In genomic region chr14:57730527-57730926, GRCm38 (mm10) we compare ENCODE assay signal across 7 mouse cellular contexts. TPM values are rescaled to one million over a fixed set of nuclear protein-coding genes. Genes with fewer than 3 reads are reported as not detected.
DNase-seq lines count a peak whose midpoint lies in the region; ATAC-seq lines count a peak whose summit lies in the region.

No protein-coding gene starts in this region.

- H3K9me3 ChIP-seq in midbrain, embryonic 15.5 days: no peaks in the 10 kb centered on the region
- H3K9me3 ChIP-seq in midbrain, embryonic 11.5 days (ENCODE audit: control insufficient read depth, low read length): no peaks in the 10 kb centered on the region

- H3K4me2 ChIP-seq in midbrain, embryonic 15.5 days: no peak overlapping the region
- H3K4me2 ChIP-seq in midbrain, embryonic 11.5 days: no peak overlapping the region

- 44% methylated on average over 9 of the region's 9 CpGs for WGBS in midbrain, embryonic 15.5 days
- WGBS in midbrain, embryonic 11.5 days: 43% methylated on average over 9 of the region's 9 CpGs

- ATAC-seq in midbrain, embryonic 15.5 days (replicated peaks): peak; percentile 48; the same call in 1 of the 2 replicates
- no peak for ATAC-seq in midbrain, embryonic 11.5 days (ENCODE audit: low FRiP score)
- ATAC-seq in erythroblast, adult 5-6 weeks (replicated peaks; ENCODE audit: low FRiP score, poor library complexity, severe bottlenecking): 0 out of 2 replicates have a peak, but pooled peaks have one; percentile 19
- ATAC-seq in monocyte, adult 5-6 weeks (replicated peaks; ENCODE audit: insufficient number of reproducible peaks, low FRiP score, low TSS enrichment, poor library complexity, severe bottlenecking): no peak

- no peak overlapping the region for H3K4me3 ChIP-seq in midbrain, embryonic 15.5 days
- H3K4me3 ChIP-seq in midbrain, embryonic 11.5 days (ENCODE audit: low read depth, low read length): no peak overlapping the region

- no peak overlapping the region for H3K9ac ChIP-seq in midbrain, embryonic 15.5 days
- H3K9ac ChIP-seq in midbrain, embryonic 11.5 days (ENCODE audit: low read length): no peak overlapping the region

- peak overlapping the region; percentile 6; the same call in 1 of the 2 replicates for H3K27ac ChIP-seq in midbrain, embryonic 15.5 days
- H3K27ac ChIP-seq in midbrain, embryonic 11.5 days (ENCODE audit: low read depth, low read length): no peak overlapping the region

- intact Hi-C loops in heart, postnatal 36 days (cut with DNase I): loop anchor here (1.0 to 2.0 kb wide), 2 partner anchors 15 to 22 kb away; no protein-coding TSS in a partner anchor

- H3K27me3 ChIP-seq in midbrain, embryonic 15.5 days (replicated peaks): no peaks in the 10 kb centered on the region
- H3K27me3 ChIP-seq in midbrain, embryonic 11.5 days (ENCODE audit: control insufficient read depth, insufficient read depth, low read length): no peaks in the 10 kb centered on the region

- no peaks in the 10 kb centered on the region for H3K36me3 ChIP-seq in midbrain, embryonic 15.5 days (replicated peaks)
- H3K36me3 ChIP-seq in midbrain, embryonic 11.5 days (ENCODE audit: control insufficient read depth, insufficient read depth, low read length): no peaks in the 10 kb centered on the region

- H3K4me1 ChIP-seq in midbrain, embryonic 15.5 days: peaks cover 17% of the 10 kb centered on the region
- H3K4me1 ChIP-seq in midbrain, embryonic 11.5 days (ENCODE audit: control insufficient read depth, insufficient read depth, low read length): peaks cover 3% of the 10 kb centered on the region; the same call in 1 of the 2 replicates

- DNase-seq in midbrain, embryonic 11.5 days (ENCODE audit: low spot score, missing footprints): no peak
- DNase-seq in heart, postnatal 36 days: peak; percentile 62 to 68
- DNase-seq in lung, adult 18-20 months: peak; percentile 79 to 86
- DNase-seq in thymus, postnatal 14 days: peak; percentile 25

RNA-seq across cellular contexts. Expression of gene Gm49361, which starts 15.4 kb away (rescaled TPM):
- not detected in 2 replicates for polyA plus RNA-seq in midbrain, embryonic 15.5 days (2015; fragmentation: Nextera tagmentation; extraction: Ambion mirVana)
- not detected in 2 replicates for polyA plus RNA-seq in midbrain, embryonic 11.5 days (2014; fragmentation: Nextera tagmentation; extraction: Ambion mirVana)
- total RNA-seq in erythroblast, adult 5-6 weeks (2015; ENCODE audit: low replicate concordance): not detected in 2 replicates
- total RNA-seq in erythroblast, adult 5-6 weeks (2017; ENCODE audit: low replicate concordance): not detected in 2 replicates
- total RNA-seq in heart, postnatal 36 days (2021): 1 to 10 TPM in 1 of 2 experiments, not detected in 1; 2.4 TPM
- total RNA-seq in monocyte, adult 5-6 weeks (2017): 0.58 TPM in 1 of 3 replicates, not detected in the others

RNA-seq across cellular contexts. Expression of gene Lats2, which starts 27.7 kb away (rescaled TPM):
- polyA plus RNA-seq in midbrain, embryonic 15.5 days (2015; fragmentation: Nextera tagmentation; extraction: Ambion mirVana): 7.6 TPM in 2 replicates
- 10.7 and 11.2 TPM in 2 replicates for polyA plus RNA-seq in midbrain, embryonic 11.5 days (2014; fragmentation: Nextera tagmentation; extraction: Ambion mirVana)
- 6.3 and 7.9 TPM in 2 replicates for total RNA-seq in erythroblast, adult 5-6 weeks (2015; ENCODE audit: low replicate concordance)
- total RNA-seq in erythroblast, adult 5-6 weeks (2017; ENCODE audit: low replicate concordance): 9.9 and 16.0 TPM in 2 replicates
- 10 to 100 TPM; 33.3 to 38.5 TPM for total RNA-seq in heart, postnatal 36 days (2021)
- 68.5 to 76.5 TPM (median 75.4 TPM) in 3 replicates for total RNA-seq in monocyte, adult 5-6 weeks (2017)

Comparison
In these comparisons a context has a peak if more than half of its experiments do, and no peak if none do; other contexts are left out.
1. ATAC-seq: peak in midbrain, embryonic 15.5 days (single experiment) and erythroblast, adult 5-6 weeks (single experiment); none in midbrain, embryonic 11.5 days (single experiment) and monocyte, adult 5-6 weeks (single experiment).